Mouse (Mus musculus) stomach, embryonic 14.5 days (tissue): ENCODE data around the gene Cdk9. TPM values are rescaled to one million over a fixed set of nuclear protein-coding genes. Genes with fewer than 3 reads are reported as not detected.

Experiments used
- ATAC-seq: fragments of 200-750 bp; cut with Nextera tagmentation; 2 replicates; pipeline ENCODE4 v1.8.0; 2017; ENCODE audit warnings: low read depth, moderate TSS enrichment; ENCODE audit not compliant: insufficient number of reproducible peaks, insufficient read depth, low FRiP score
- H3K27ac ChIP-seq: fragments of 300-500 bp; sonication (generic); 2 replicates; pipeline ENCODE4 v1.5.1; 2014; ENCODE audit warnings: mild to moderate bottlenecking, low read length, moderate library complexity, mixed read lengths
- H3K27me3 ChIP-seq: fragments of 300-500 bp; sonication (generic); 2 replicates; pipeline ENCODE4 v1.6.1; 2014; ENCODE audit warnings: low read length, control low read depth, mixed read lengths; ENCODE audit not compliant: control insufficient read depth, insufficient read depth
- H3K36me3 ChIP-seq: fragments of 300-500 bp; sonication (generic); 2 replicates; pipeline ENCODE4 v1.6.1; 2014; ENCODE audit warnings: mild to moderate bottlenecking, control low read depth, low read length, moderate library complexity, mixed read lengths; ENCODE audit not compliant: control insufficient read depth, insufficient read depth
- H3K4me1 ChIP-seq: fragments of 300-500 bp; sonication (generic); 2 replicates; pipeline ENCODE4 v1.6.1; 2014; ENCODE audit warnings: low read length, control low read depth, mixed read lengths; ENCODE audit not compliant: control insufficient read depth, insufficient read depth
- H3K4me2 ChIP-seq: fragments of 300-500 bp; sonication (generic); replicated peaks from 2 replicates; pipeline ENCODE4 v1.6.1; 2014; ENCODE audit warnings: low read depth, low read length, control low read depth
- H3K4me3 ChIP-seq: fragments of 300-500 bp; sonication (generic); 2 replicates; pipeline ENCODE4 v1.5.1; 2014; ENCODE audit warnings: low read depth, low read length, control low read depth
- H3K9ac ChIP-seq: fragments of 300-500 bp; sonication (generic); replicated peaks from 2 replicates; pipeline ENCODE4 v1.6.1; 2014; ENCODE audit warnings: low read depth, mild to moderate bottlenecking, control low read depth, low read length, moderate library complexity, mixed read lengths
- H3K9me3 ChIP-seq: fragments of 300-500 bp; sonication (generic); 2 replicates; pipeline ENCODE4 v1.6.1; 2016; ENCODE audit warnings: low read depth, low read length, control low read depth; ENCODE audit not compliant: control insufficient read depth
- WGBS: fragments of 180-500 bp; shearing (Covaris S2); extraction: QIAGEN DNeasy Blood & Tissue Kit; methylation state at CpG from one replicate; pipeline ENCODE4 v1.1.7; 2014; 5-methylcytosine and 5-hydroxymethylcytosine counted together
- polyA plus RNA-seq: library from polyadenylated mRNA; unstranded; fragments of >200 nt; fragmentation: Nextera tagmentation; extraction: Ambion mirVana; gene quantifications from 2 replicates; pipeline ENCODE4 v1.2.1, GENCODE M21; 2014

Cdk9 gene
- polyA plus RNA-seq, 1 experiment from 2014 or later, result 78.6 TPM

DNA sequence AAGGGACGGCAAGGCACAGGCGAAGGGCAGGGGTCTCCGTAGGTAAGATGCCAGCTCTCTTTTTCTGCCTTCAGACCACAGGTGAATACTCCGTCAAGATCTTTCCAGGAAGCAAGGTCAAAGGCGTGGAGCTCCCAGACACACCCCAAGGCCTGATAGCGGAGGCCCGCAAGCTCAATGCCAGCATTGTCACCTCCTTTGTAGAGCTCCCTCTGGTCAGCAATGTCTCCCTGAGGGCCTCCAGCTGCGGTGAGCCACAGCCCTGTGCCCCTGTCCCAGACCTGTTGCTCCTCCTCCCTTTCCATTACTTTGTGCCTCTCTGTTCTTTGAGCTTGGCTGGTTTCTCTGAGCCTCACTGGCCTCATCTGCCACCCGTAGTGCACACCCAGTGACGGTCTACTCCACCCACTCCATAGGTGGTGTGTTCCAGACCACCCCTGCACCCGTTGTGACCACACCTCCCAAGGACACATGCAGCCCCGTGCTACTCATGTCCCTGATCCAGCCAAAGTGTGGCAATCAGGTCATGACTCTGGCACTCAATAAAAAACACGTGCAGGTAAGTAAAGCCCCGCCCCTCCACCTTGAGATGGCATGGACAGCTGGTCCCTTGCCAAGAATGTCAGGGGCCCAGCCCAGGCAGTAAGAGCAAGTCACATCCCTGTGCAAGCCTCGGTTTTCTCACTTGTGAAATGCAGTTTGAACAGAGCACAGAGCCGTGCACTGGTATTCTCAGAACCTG is 39.5 kb downstream of the Cdk9 start:
- Histone ChIP-seq H3K4me3 (no peak overlapping the region), H3K9ac (no peak overlapping the region), H3K36me3 (peaks cover 4% of the 10 kb centered on the region; the same call in 1 of the 2 replicates), H3K27me3 (no peaks in the 10 kb centered on the region), H3K4me2 (no peak overlapping the region), H3K27ac (no peak overlapping the region), H3K9me3 (no peaks in the 10 kb centered on the region), H3K4me1 (no peaks in the 10 kb centered on the region)
- ATAC-seq, result peak; percentile 67
- 67% methylated on average over 16 of the region's 16 CpGs for WGBS

DNA sequence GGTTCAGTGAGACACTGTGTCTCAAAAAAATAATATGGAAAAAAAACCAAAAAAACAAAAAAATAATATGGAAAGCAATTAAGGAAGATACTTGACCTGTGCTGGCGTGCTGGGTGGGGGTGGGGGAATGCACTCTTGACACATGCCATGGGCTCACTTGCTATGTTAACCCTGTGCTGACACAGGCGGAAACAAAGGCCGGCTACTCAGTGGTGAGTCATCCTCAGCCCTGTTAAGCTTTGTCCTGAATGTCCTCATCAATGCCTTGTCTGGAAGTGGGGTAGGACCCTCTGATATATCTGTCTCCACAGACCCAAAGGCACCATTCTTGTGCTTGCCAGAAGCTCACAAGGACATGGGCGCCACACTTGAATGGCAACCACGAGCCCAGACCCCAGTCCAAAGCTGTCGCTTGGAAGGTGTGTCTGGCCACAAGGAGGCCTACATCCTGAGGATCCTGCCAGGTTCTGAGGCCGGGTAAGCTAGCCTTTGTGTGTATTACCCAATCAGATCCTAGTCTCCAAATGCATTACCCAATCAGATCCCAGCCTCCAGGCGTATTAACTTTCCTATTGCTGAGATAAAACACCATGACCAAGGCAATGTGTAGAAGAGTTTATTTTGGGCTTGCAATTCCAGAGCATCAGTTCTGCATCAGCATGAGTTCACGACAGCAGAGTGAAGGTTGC is 40.8 kb downstream of the Cdk9 start:
- peaks cover 4% of the 10 kb centered on the region; the same call in 1 of the 2 replicates for H3K36me3 ChIP-seq
- no peak overlapping the region for H3K27ac ChIP-seq
- no peaks in the 10 kb centered on the region for H3K27me3 ChIP-seq
- no peak overlapping the region for H3K4me3 ChIP-seq
- no peak overlapping the region for H3K4me2 ChIP-seq
- H3K9ac ChIP-seq, result no peak overlapping the region
- H3K9me3 ChIP-seq, result no peaks in the 10 kb centered on the region
- ATAC-seq, result no peak
- WGBS, result 77% methylated on average over 9 of the region's 9 CpGs
- H3K4me1 ChIP-seq, result no peaks in the 10 kb centered on the region

DNA sequence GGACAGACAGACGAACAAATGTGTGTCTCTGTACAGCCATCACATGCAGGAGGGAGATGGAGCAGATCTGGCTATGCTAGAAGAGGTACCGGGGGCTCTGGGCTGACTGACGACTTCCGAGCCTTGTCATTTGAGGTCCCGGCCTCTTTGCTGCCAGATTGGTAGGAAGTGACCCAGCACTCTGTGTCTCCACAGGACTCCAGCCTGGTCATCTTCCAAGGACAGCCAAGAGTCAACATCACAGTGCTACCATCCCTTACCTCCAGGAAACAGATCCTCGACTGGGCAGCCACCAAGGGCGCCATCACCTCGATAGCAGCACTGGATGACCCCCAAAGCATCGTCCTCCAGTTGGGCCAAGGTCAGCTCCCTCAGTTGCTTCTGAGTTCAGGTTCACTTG is 41.7 kb downstream of the Cdk9 start:
- H3K9ac ChIP-seq, result no peak overlapping the region
- peaks cover 4% of the 10 kb centered on the region; the same call in 1 of the 2 replicates for H3K36me3 ChIP-seq
- H3K27me3 ChIP-seq, result no peaks in the 10 kb centered on the region
- 82% methylated on average over 9 of the region's 9 CpGs for WGBS
- no peak overlapping the region for H3K4me2 ChIP-seq
- no peak for ATAC-seq
- no peaks in the 10 kb centered on the region; the same call in 1 of the 2 replicates for H3K4me1 ChIP-seq
- H3K9me3 ChIP-seq, result no peaks in the 10 kb centered on the region
- no peak overlapping the region for H3K27ac ChIP-seq
- no peak overlapping the region for H3K4me3 ChIP-seq

DNA sequence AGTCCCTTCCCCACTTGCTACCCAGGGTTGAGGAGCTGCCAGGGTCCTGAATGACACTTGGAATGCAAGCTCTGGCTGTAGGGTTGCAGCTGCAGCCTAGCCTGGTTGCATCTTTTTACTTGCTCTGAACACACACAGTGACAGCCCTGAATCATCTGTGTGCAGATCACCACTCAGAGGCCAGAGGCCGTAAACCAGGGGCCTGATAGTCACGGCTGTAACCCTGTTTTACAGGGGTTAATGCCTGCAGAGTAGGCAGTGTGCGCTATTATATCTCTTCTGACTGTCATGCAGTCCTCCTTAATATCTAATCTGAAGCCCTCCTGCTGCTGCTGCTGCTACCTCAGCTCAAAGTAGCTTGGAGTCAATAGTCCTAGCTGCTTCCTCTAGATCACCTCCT is 43.0 kb downstream of the Cdk9 start:
- 68% methylated on average over 3 of the region's 3 CpGs for WGBS
- no peaks in the 10 kb centered on the region for H3K27me3 ChIP-seq
- no peak for ATAC-seq
- peaks cover 4% of the 10 kb centered on the region; the same call in 1 of the 2 replicates for H3K36me3 ChIP-seq
- no peak overlapping the region for H3K4me2 ChIP-seq
- H3K4me1 ChIP-seq, result no peaks in the 10 kb centered on the region; the same call in 1 of the 2 replicates
- H3K9ac ChIP-seq, result no peak overlapping the region
- no peak overlapping the region for H3K27ac ChIP-seq
- no peaks in the 10 kb centered on the region for H3K9me3 ChIP-seq
- no peak overlapping the region for H3K4me3 ChIP-seq

DNA sequence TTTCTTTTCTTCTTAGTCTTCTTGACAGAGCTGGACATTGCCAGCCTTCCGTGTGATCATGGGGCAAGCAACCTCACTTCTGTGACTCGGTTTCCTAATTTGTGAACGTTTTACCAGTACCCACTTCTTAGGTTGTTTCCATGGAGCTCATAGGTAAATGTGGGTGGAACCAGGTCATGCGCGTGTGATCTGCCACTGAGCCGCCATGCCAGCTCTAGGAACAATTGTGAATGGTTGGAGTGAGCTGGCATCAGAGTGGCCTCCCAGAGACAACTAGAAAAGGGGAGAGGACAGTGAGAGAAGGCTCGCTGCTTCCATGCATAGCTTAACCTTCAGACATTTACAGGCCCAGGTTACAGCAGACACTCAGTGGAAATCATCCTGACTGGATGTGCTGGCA is 44.7 kb downstream of the Cdk9 start:
- H3K27me3 ChIP-seq, result no peaks in the 10 kb centered on the region
- H3K4me2 ChIP-seq, result no peak overlapping the region
- 90% methylated on average over 7 of the region's 7 CpGs for WGBS
- ATAC-seq, result no peak
- no peak overlapping the region for H3K27ac ChIP-seq
- no peak overlapping the region for H3K4me3 ChIP-seq
- no peaks in the 10 kb centered on the region for H3K9me3 ChIP-seq
- peaks cover 2% of the 10 kb centered on the region; the same call in 1 of the 2 replicates for H3K36me3 ChIP-seq
- H3K4me1 ChIP-seq, result no peaks in the 10 kb centered on the region; the same call in 1 of the 2 replicates
- no peak overlapping the region for H3K9ac ChIP-seq

DNA sequence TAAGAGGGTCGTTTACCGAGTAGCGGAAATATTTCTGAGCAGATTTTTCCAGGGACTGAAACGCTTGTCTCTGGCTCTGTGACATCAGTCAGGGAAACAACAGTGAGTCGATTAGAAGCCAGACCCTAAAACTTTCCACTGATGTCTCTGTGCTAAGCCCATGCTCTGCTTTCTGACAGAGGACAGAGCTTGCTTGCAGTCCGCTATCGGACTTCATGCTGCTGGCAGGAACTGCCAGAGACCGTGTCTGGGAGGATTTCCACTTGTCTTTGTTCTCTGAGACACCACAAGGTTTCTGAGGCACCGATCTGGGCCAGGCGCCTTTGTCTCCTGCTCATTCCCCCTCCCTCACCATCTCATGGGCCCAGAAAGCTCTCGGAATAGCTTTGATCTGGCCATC is 45.1 kb downstream of the Cdk9 start:
- WGBS, result 47% methylated on average over 11 of the region's 11 CpGs
- Histone ChIP-seq H3K4me2 (no peak overlapping the region), H3K27ac (no peak overlapping the region), H3K4me1 (no peaks in the 10 kb centered on the region; the same call in 1 of the 2 replicates), H3K36me3 (no peaks in the 10 kb centered on the region), H3K4me3 (no peak overlapping the region), H3K27me3 (no peaks in the 10 kb centered on the region), H3K9ac (no peak overlapping the region), H3K9me3 (no peaks in the 10 kb centered on the region)
- ATAC-seq, result no peak

DNA sequence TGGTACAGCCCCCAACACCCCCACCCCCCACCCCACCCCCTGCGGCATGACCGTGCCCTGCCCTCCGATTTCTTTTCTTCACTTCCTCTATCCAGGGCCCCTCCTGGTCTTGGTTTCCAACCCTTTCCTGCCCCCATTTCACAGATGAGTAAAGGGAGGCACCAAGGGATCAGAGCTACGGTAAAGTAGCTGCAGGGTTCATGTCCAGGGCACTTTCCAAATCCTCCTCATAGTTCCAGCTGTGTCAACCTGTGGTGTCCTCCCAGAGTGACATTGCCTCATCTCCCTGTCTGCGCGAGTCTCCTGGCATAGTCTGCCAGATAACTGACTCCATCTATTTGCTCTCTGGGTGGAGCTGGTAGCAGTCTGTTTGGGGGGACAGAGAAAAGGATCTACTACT is 47.0 kb downstream of the Cdk9 start:
- 82% methylated on average over 6 of the region's 6 CpGs for WGBS
- H3K27me3 ChIP-seq, result no peaks in the 10 kb centered on the region
- H3K9ac ChIP-seq, result no peak overlapping the region
- H3K4me3 ChIP-seq, result no peak overlapping the region
- H3K4me1 ChIP-seq, result peaks cover 13% of the 10 kb centered on the region
- H3K9me3 ChIP-seq, result no peaks in the 10 kb centered on the region
- H3K36me3 ChIP-seq, result no peaks in the 10 kb centered on the region
- no peak for ATAC-seq
- no peak overlapping the region for H3K27ac ChIP-seq
- no peak overlapping the region for H3K4me2 ChIP-seq

DNA sequence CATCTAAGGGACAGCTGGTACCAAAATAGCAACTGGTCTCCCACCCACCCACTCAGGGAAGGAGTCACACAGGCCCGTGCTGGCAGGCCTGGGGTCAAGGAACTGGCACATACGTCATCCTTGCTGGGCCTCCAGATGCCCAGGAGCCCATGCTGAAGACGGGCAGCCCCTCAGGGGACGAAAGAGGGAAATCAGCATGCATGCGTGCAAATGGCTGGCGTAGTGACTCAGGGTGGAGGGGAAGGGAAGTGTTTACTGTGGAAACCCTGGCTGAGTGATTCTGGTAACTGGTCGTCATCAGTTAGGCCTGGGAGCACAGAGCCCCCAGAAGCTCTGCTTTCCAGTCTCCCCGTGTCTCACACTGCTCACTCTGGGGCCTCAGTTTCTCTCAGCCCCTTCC is 47.5 kb downstream of the Cdk9 start:
- H3K9ac ChIP-seq, result no peak overlapping the region
- no peaks in the 10 kb centered on the region for H3K9me3 ChIP-seq
- H3K4me2 ChIP-seq, result no peak overlapping the region
- no peaks in the 10 kb centered on the region for H3K27me3 ChIP-seq
- 67% methylated on average over 8 of the region's 8 CpGs for whole genome bisulfite sequencing
- ATAC-seq, result no peak
- H3K36me3 ChIP-seq, result no peaks in the 10 kb centered on the region
- no peak overlapping the region for H3K4me3 ChIP-seq
- H3K4me1 ChIP-seq, result peaks cover 13% of the 10 kb centered on the region
- no peak overlapping the region for H3K27ac ChIP-seq
